Mouse (Mus musculus): ENCODE measurements around the gene Erg28. TPM values are rescaled to one million over a fixed set of nuclear protein-coding genes. Genes with fewer than 3 reads are reported as not detected.
A peak's percentile ranks its signal among the peaks of the same experiment; 100 is the strongest.

Erg28 gene
- total RNA-seq, 1 experiment from 2014 or later, result 96.3 TPM

DNA sequence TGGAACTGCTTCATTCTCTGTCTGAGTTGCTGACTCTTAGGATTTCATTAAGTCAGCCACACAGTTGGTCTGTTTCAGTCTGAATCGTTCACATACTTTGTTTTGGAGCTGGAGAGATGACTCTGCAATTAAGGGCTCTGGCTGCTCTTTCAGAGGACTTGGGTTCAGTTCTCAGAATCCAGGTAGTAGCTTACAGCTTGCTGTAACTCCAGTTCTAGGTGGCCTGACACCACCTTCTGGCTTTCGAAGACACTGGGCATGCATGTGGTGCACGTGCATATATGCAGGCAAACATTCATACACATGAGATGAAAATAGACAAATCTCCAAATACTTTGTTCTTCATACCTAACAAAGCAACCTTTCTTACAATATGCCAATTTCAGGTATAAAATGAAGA is 5.5 kb upstream of the Erg28 start:
- ATAC-seq (replicated peaks in 1 of 2; ENCODE audit: insufficient read depth in 1 of 2, low FRiP score in 2 of 2, low TSS enrichment in 1 of 2, low read depth in 1 of 2, poor library complexity in 2 of 2, severe bottlenecking in 2 of 2), result no peak

DNA sequence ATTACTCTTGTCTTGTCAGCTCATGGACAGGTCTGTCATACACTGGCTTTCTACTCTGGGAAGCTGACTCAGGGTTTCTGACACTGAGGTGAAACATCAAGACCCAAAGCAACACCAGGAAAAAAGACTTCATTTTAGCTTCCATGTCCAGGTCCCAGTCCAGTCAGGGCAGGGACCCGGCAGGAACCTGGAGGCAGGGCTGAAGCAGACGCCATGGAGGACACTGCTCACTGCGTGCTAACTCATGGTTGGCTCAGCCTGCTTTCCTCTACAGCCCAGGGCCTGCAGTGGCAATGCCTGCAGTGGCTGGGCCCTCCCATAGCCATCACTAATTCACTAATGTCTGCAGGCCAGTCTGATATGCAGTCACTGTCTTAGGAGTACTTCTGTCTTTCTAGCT is 4.5 kb upstream of the Erg28 start:
- ATAC-seq (replicated peaks in 1 of 2; ENCODE audit: insufficient read depth in 1 of 2, low FRiP score in 2 of 2, low TSS enrichment in 1 of 2, low read depth in 1 of 2, poor library complexity in 2 of 2, severe bottlenecking in 2 of 2), result no peak

DNA sequence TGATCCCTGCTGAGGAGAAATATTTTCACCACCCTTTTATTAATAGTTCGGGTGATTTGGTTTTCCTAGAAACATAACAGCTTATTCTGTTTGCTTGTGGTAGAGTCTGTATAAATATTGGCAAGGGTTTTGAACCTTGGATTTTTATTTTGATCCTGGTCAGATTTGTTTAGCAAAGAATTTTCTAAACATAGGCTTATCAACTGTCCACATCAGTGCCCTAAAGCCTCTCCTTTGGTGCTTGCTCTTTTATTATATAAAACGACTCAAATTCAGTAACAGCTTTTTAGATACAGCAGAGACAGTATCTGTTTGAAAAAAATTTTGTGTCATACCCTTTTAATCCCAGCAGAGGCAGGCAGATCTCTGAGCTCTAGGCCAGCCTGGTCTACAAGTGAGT is 1.5 kb upstream of the Erg28 start:
- ATAC-seq (replicated peaks in 1 of 2; ENCODE audit: insufficient read depth in 1 of 2, low FRiP score in 2 of 2, low TSS enrichment in 1 of 2, low read depth in 1 of 2, poor library complexity in 2 of 2, severe bottlenecking in 2 of 2), result no peak

DNA sequence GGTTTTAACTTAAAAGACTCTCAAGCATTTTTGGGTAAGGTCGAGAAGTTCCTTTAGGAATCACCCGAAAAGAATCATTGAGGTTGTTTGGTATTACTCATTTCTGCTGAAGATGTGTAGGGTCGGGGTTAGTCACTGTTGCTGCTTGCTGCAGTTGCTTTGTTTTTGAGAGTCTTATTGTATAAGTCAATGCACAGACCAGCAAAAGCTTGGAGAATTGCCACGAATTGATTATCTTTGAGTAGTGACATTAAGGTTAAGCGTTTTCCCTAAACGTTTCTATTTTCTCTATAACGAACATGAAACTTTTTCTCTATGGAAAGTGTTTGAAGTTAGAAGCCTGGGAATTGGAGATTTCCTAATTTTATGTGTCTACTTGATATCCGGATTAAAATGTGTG is 1.0 kb upstream of the Erg28 start:
- no peak for ATAC-seq (replicated peaks in 1 of 2; ENCODE audit: insufficient read depth in 1 of 2, low FRiP score in 2 of 2, low TSS enrichment in 1 of 2, low read depth in 1 of 2, poor library complexity in 2 of 2, severe bottlenecking in 2 of 2)

DNA sequence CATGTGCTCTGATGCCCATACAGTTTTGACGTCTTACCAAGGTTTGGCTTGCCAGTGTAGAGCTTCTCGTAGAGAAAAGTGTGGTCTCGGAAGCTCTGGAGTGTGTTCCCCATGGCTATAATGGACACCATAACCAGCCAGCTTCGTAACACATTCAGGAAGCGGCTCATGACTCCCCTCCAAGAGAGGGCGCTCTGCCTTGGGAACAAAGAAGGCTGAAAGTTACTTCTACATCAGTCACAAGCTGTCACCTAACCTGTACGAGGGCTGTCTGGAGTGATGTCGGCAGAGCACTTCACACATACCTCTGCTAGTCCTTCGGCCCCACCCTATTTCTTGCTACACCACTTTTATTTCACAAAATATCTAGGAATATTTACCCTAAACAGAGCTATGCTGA is 2.3 kb downstream of the Erg28 start:
- ATAC-seq (replicated peaks in 1 of 2; ENCODE audit: insufficient read depth in 1 of 2, low FRiP score in 2 of 2, low TSS enrichment in 1 of 2, low read depth in 1 of 2, poor library complexity in 2 of 2, severe bottlenecking in 2 of 2), result no peak

DNA sequence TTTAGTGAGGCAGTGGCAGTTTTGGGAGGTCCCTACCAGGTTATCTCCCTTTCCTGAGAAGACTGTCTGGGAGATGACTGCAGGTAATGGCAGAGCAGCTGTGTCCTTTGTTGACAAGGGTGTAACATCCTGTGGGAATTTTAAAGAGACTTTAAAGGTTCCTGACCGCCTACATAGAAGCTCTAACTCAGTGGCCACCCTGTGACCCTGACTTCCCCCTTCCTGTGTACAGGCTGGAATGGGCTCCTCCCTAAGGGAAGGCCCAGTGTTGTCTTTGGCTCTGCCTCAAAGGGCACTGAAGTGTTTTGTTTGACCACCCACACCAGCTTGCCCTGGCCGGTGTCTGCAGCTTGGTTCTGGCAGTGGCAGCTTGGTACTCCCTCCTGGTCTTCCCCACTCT is 10.8 kb downstream of the Erg28 start:
- no peak for ATAC-seq (replicated peaks in 1 of 2; ENCODE audit: insufficient read depth in 1 of 2, low FRiP score in 2 of 2, low TSS enrichment in 1 of 2, low read depth in 1 of 2, poor library complexity in 2 of 2, severe bottlenecking in 2 of 2)

DNA sequence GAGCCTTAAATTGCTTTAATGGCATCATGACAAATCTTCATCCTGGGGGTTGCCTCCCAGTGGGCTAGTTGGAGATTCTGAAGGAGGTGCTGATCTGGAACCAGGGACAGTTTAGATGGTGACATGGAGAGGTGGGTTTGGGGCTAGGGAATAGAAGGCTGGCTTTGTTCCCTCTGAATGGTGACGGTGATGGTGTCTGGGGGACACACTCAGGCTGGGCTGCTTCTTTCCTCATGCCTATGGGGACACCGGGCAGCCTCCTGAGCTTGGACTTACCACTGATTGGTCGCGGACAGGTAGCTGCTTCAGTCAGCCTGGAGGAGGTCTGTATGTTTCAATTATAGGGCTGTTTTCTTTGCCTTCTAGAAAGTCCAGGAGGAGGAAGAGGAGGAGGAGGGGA is 12.7 kb downstream of the Erg28 start:
- ATAC-seq (replicated peaks in 1 of 2; ENCODE audit: insufficient read depth in 1 of 2, low FRiP score in 2 of 2, low TSS enrichment in 1 of 2, low read depth in 1 of 2, poor library complexity in 2 of 2, severe bottlenecking in 2 of 2), result no peak

DNA sequence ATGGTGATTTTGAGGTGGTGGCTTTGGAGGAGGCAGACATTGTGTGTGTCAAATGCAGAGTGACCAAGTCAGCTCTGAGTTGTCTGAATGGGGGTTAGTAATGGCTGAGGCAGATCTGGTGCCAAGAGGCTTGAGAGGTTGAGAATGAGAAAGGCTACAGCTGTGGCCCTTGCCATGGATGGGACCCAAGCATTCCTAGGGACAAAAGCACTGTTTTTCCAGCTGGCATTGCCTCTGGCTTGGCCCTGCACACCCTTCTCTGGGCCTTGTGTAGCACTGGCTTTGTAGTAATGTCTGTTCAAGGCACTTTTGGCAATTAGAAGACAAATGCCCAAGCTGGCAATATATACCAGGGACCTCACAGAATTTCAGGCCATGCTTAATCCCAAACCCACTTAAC is 13.4 kb downstream of the Erg28 start:
- no peak for ATAC-seq (replicated peaks in 1 of 2; ENCODE audit: insufficient read depth in 1 of 2, low FRiP score in 2 of 2, low TSS enrichment in 1 of 2, low read depth in 1 of 2, poor library complexity in 2 of 2, severe bottlenecking in 2 of 2)

DNA sequence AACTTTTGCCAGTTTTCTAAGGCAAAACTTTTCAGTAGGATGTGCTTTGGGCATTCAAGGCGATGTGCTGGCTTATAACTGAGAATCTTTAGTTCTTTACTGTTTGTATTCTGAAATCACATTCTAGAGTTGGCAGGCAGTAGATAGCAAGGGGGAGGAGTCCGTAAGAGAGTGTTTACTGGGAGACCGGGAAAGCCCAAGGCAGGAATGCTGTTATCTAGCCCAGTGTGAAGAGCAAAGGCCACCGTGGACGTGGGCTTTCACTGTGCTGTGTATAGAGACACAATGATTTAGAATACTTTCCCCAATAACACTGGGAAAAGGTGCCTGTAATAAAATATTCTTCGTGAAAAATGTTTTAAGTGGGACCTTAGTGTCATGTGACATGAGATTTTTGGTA is 14.6 kb downstream of the Erg28 start:
- ATAC-seq (replicated peaks in 1 of 2; ENCODE audit: insufficient read depth in 1 of 2, low FRiP score in 2 of 2, low TSS enrichment in 1 of 2, low read depth in 1 of 2, poor library complexity in 2 of 2, severe bottlenecking in 2 of 2), result no peak

DNA sequence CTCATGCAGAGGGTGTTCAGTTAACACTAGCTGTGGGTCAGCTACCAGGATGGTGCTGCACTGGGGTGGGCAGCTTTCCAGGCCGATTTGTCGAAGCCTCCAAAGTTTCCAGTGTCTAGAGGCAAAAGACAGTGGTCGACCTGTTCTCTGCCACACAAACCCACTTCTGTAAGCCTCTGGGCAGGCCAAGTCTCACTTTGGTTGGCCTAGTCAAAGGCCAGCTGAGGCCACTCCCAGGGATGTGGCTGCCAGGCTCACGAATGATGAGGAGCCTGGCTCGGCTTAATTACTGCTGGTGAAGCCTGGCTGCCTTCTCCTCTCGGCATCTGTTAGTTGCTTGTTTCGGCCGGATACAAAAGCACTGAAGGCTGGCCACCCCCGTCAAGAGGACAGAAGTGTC is 24.3 kb downstream of the Erg28 start:
- no peak for ATAC-seq (replicated peaks in 1 of 2; ENCODE audit: insufficient read depth in 1 of 2, low FRiP score in 2 of 2, low TSS enrichment in 1 of 2, low read depth in 1 of 2, poor library complexity in 2 of 2, severe bottlenecking in 2 of 2)

DNA sequence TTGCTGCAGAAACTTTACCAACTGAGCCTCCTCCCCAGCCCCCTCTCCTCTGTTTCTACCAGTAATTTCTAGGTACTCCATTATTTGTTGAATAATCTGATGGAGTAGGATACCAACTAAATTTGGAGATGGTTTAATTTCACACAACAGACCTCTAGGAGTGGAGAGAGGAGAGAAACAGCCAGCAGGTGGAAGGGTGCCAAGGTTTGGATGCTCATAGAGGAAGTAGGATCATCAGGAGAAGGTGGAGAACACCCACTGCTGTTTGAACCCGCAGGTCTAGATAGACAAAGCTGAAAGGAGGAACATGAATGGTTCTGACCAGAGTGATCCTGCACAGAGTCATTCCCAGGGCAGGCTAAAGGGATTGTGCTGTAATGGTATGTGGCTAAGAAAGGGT is 28.8 kb downstream of the Erg28 start:
- no peak for ATAC-seq (replicated peaks in 1 of 2; ENCODE audit: insufficient read depth in 1 of 2, low FRiP score in 2 of 2, low TSS enrichment in 1 of 2, low read depth in 1 of 2, poor library complexity in 2 of 2, severe bottlenecking in 2 of 2)

DNA sequence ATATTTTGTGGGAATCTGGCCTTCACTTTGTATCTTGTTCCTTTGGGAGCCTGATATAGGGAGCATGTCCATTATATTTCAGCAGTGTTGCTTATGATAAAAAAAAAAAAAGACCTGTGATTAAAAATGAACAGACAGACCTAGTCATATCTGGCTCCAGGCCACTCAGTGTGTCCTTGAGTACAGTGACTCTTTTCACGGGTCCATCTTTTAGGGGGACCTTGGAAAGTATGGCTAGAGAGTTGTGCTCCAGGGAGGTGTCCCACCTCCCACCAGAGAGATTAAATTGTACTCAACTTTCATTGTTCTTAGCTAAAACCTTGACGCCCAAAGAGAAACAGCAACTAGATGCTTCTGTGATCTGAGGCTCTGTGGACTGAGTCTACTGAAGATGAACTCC is 30.3 kb downstream of the Erg28 start:
- no peak for ATAC-seq (replicated peaks in 1 of 2; ENCODE audit: insufficient read depth in 1 of 2, low FRiP score in 2 of 2, low TSS enrichment in 1 of 2, low read depth in 1 of 2, poor library complexity in 2 of 2, severe bottlenecking in 2 of 2)

DNA sequence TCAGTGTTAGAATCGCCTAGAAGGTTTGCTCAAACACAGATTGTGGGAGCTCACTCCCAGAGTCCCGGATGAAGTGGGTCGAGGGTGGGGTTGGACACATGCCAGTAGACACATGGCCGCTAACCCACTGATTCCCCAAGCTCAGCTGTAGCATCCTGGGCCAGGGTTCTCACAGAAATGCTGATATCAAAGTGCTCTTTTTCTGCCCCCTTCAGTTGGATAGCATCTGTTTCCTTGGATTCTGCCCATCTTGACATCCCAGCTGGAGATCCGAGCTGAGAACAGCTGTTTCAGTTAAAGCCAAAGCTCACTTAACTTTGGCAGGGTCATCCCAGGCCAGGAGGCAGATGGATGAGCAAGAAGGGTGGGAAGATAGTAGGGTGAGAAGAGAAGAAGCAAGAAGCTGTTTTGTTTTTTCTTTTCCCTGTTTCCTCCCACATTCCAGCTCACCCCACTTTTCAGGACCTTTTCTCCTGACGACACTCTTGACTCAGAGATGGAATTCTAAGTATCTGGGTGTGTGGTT is 31.5 kb downstream of the Erg28 start:
- no peak for ATAC-seq (replicated peaks in 1 of 2; ENCODE audit: insufficient read depth in 1 of 2, low FRiP score in 2 of 2, low TSS enrichment in 1 of 2, low read depth in 1 of 2, poor library complexity in 2 of 2, severe bottlenecking in 2 of 2)

DNA sequence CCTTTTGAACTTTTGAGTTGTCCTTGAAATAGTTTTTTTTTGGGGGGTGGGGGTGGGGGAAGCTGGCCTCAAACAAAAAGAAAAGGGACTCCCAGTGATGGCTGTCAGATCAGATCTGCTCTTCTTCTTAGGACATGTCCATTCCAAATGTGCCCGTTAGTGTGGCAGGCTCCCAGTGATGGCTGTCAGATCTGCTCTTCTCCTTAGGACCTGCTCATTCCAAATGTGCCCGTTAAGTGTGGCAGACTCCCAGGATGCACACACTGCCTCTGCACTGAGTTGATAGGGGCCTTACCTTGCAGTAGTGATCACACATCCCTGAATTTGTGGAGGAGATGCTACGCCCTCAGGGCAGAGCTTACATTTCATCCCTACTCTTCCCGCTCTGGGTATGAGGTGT is 32.2 kb downstream of the Erg28 start:
- no peak for ATAC-seq (replicated peaks in 1 of 2; ENCODE audit: insufficient read depth in 1 of 2, low FRiP score in 2 of 2, low TSS enrichment in 1 of 2, low read depth in 1 of 2, poor library complexity in 2 of 2, severe bottlenecking in 2 of 2)

DNA sequence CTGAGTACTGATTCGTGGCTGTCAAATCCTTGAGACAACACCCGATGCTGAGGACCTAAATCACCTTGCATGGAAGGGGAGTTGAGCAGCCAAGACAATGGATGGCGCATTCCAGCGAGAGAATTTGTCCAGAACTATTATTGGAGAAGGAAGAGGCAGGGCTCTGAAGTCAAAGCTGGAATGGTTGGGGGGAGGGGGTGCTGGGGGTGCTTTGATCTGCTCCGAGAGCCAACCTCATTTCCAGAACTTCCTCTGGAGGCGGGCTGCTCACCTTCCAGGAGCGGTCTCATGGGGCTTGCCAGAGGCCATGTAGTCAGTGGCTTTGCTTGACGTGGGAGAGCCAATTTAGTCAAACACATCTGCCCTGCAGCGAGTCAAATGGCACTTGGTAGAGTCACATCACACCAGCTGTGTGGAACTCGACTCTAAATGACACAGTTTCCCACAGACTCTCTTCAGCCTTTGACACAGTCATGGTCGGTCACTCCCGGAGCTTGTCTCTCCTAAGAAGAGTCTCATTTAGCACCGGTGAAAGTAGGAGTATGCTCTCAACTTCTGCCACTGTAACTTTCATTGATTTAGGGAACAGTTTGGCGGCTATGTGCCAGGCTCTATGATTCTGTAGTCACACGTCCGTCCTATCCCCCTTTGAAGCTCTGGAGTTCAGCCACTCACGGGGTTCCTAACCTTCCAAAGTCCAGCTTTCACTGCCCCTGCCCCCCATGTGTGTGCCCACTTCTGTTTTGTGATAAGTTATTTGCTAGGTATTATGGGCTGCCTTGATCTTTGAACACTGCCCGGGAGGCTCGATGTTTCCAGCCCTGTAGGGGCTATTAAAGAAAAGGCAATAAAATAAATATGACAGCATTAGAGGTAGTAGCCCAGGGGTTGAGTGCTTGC is 39.2 kb downstream of the Erg28 start:
- no peak for ATAC-seq (replicated peaks in 1 of 2; ENCODE audit: insufficient read depth in 1 of 2, low FRiP score in 2 of 2, low TSS enrichment in 1 of 2, low read depth in 1 of 2, poor library complexity in 2 of 2, severe bottlenecking in 2 of 2)

DNA sequence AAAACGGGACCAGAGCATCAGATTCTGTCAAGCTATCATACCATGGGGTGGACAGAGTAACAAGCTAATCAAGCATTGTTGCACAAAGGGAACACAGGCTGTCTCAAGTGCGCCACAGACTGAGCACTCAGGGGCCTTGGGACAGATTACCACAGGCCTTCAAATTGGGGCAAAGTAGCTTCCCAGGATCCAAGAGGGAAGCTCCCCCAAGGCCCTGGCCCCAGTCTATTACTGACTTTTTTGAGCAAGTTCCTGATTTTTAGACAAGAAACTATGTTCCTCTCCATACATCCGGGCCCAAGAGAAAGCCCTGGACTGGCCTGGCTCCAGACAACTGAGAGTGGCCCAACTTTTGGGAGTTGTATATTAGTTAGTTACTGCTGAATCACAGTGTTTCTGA is 42.7 kb downstream of the Erg28 start:
- no peak for ATAC-seq (replicated peaks in 1 of 2; ENCODE audit: insufficient read depth in 1 of 2, low FRiP score in 2 of 2, low TSS enrichment in 1 of 2, low read depth in 1 of 2, poor library complexity in 2 of 2, severe bottlenecking in 2 of 2)

DNA sequence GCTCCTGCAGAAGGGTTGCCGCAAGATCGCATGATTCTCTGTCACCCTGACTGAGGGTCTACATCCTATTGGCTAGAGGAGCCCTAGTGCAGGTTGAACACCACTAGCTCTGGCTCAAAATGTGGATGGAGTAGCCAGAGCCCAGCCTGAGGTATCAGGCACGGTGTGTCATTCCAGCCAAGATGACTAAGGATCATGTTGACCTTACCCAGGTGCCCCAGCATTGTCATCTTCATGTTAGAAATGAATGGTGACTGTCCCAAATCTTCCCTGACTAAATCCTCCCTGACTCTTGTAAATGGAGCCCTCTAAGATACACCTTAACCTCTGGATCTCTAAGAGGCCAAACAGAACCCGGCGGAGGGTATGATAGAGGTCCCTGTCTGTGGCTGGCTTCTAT is 44.6 kb downstream of the Erg28 start:
- no peak for ATAC-seq (replicated peaks in 1 of 2; ENCODE audit: insufficient read depth in 1 of 2, low FRiP score in 2 of 2, low TSS enrichment in 1 of 2, low read depth in 1 of 2, poor library complexity in 2 of 2, severe bottlenecking in 2 of 2)

DNA sequence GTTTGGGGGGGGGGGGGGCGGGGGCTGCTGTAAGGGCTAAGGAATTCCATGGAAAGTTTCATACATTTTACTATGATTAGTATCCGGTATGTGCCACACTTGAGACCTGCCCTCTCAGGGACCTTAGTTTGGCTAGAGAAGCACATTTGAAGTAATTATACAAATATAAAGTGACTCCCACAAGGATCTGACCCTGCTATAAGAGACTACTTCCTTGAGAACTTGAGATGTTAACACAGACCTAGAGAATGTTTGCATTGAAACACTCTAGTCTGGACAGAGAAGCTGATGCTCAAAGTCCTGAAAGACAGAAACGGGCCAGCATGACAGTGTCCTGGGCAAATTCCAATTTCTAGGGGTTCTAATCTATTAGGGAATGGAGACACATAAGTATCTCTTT is 45.4 kb downstream of the Erg28 start:
- ATAC-seq (replicated peaks in 1 of 2; ENCODE audit: insufficient read depth in 1 of 2, low FRiP score in 2 of 2, low TSS enrichment in 1 of 2, low read depth in 1 of 2, poor library complexity in 2 of 2, severe bottlenecking in 2 of 2), result no peak

DNA sequence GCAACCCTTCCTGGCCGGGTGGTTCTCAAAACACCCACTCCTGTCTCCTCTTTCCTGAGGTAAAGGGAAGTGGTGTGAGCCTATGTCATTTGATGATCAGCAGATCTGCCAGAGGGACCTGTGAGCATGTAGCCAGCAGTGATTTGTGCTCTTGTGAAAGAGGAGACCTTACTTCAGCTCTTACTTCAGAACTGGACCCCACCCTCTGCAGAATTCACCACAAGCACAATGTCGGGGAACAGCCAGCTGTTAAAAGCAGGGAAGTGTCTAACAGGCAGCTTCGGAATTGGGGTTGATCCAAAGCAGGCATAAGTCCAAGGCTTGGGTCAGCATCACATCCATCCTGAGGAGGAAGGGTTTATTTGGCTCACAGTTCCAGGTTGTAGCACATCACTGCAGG is 53.0 kb downstream of the Erg28 start:
- ATAC-seq (replicated peaks in 1 of 2; ENCODE audit: insufficient read depth in 1 of 2, low FRiP score in 2 of 2, low TSS enrichment in 1 of 2, low read depth in 1 of 2, poor library complexity in 2 of 2, severe bottlenecking in 2 of 2), result peak; percentile 25 to 37; a peak in 3 of 4 replicates

All from hematopoietic stem cell, adult 5-6 weeks (primary cell).